Mouse (Mus musculus) large intestine, adult 2 months (tissue): ENCODE results near the gene Fam98b. TPM values are rescaled to one million over a fixed set of nuclear protein-coding genes. Genes with fewer than 3 reads are reported as not detected.

ENCODE experiments used
- DNase-seq: peaks from one replicate; pipeline ENCODE4 v3.0.0-alpha.2; 2012; ENCODE audit warnings: low read depth, low spot score
- WGBS: fragments of 180-500 bp; shearing (Covaris S2); methylation state at CpG from one replicate; pipeline ENCODE4 v1.1.7; 2018; 5-methylcytosine and 5-hydroxymethylcytosine counted together
- polyA plus RNA-seq: library from polyadenylated mRNA; depleted of rRNA; stranded (reverse); fragments of >200 nt; gene quantifications from 2 replicates; pipeline ENCODE4 v1.2.3, GENCODE M21; 2012; rRNA removed

Gene Fam98b
- polyA plus RNA-seq, 1 experiment = 6.6 TPM

DNA sequence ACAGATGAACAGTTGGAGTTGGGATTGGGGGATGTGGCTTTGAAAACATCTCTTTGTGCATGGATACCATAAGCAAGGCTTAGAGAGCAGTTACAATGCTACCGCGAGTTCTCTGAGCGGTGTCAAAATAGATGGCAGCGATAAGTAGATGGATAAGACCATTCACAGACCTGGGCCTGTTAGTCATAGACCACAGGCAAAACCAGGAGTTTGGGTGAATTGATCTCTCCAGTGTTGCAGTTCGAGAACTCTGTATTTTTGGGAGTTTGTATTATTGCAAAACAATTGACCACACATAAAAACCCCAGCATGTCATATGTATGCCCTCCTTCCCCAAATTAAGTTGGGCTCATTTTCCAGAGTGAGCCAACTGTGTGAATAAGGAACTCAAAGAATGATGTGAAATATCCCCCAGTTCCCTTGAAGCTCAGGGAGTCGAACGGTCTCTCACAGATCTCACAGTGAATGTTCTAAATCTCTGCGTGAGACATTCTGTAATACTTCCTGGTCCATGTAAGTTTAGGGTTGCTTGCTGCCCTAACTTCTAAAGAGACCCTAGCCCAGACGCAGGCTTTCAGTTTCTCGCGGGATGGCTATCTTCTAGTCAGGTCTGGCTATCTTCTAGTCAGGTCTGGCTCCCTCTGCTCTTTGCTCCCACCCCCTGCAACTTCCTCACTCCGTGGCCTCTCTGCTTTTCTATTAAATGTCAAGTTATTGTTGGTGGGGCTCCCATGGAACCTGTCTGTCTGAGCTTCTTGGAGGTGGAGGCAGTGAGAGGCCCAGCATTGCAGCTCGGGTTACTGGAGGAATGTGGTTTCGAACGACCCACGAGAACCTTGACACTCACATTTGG lies 50.3 kb downstream of the Fam98b start:
- 85% methylated on average over 16 of the region's 16 CpGs for WGBS
- no peak for DNase-seq

DNA sequence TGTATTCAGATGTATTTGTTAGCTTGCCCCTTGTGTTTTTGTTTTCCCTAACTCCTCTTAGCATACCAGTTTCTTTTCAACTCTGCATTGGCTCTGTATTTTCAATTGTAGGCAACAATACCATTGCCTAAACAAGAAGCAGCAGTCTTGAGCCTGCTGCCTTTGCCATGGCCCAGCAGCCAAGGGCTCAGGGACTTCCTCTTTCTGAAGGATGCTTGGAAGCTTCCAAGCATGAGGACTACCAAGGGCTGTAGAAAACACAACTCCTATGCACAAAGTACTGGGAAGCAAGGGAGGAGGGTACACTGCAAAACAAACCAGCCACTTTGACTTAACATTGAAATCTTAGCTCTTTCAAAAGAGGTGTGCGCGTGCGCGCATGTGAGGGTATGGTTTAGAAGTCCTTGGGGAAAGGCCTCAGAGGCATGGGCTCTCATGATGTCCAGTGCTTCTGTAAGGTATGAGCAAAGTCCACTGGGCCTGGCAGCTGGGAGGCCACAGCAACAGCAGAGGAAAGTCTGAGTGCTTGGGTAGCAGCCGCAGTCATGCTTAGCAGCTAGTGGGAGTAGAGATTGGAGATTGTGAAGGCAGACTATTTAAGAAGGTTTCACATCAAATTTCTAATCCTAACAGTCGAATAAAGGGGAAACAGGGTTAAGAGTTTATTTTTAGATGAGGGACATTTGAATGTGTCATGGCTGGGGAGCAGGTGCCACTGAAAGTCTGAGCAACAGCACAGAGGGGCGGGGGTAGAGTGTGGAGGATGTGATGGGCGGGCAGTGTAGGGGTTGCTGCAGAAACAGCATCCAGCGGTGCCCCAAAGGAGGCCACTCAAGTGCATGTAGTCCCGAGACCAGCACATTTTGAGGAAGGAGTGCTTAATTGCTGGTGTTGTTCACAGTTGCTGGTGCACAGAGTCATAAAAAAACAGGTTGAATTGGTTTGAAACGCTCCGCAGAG lies 54.1 kb downstream of the Fam98b start:
- WGBS = 73% methylated on average over 12 of the region's 12 CpGs
- no peak for DNase-seq

DNA sequence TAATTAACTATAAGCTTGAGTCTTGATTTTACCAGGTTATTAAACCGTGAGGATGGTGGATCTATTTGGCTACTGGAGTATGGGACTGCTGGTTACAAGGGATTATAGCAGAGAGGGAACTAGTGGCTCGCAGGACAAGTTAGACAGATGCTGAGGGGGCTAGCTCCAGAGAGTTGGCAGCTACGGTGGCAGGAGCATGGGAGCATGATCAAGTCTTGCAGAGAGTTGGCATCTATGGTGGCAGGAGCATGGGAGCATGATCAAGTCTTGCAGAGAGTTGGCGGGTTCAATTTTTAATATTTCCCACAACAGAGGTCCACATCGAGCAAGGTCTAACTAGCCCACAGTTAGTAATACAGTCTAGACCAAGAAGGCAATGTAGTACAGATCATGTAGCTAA lies 55.4 kb downstream of the Fam98b start:
- DNase-seq = no peak
- WGBS = 87% methylated on average over 5 of the region's 5 CpGs

DNA sequence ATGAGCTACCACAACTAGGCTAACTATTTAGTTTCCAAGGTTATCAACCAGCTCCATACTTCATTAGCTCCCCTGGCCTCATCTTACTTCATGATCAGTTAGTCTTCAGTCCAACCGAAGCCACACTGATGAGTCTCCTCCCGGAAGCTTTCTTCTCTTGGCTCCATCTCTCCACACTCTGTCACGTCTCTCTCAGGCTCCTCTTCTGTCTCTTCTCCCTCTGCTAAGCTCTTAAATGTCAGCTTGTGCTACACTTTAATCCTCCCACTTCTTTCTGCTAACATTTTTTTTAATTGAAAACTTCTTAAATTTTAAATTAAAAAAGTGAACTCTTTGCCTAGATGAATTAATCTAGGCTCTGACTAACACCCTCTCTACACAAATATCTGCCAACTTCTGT lies 58.4 kb downstream of the Fam98b start:
- no peak for DNase-seq
- WGBS = 85% methylated on average over 3 of the region's 3 CpGs

DNA sequence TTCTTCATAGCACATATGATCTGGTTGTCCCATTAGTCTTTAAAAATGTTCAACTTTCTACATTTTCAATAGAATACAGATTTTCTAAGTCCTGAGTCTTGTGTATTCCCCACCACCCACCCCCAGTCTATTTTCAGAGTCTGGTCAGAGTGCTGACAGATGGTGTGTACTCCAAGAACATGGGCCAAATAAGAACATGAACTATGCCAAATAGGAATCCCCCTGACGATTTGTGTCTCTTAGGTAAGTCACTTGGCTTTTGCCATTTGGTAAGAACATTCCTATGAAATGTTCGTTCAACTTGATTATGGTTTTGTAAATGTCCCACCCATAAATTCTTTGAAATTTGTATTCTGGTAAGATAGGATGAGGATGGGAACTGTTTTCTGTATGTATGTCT lies 59.5 kb downstream of the Fam98b start:
- no peak for DNase-seq
- WGBS = 77% methylated on average over 2 of the region's 2 CpGs

DNA sequence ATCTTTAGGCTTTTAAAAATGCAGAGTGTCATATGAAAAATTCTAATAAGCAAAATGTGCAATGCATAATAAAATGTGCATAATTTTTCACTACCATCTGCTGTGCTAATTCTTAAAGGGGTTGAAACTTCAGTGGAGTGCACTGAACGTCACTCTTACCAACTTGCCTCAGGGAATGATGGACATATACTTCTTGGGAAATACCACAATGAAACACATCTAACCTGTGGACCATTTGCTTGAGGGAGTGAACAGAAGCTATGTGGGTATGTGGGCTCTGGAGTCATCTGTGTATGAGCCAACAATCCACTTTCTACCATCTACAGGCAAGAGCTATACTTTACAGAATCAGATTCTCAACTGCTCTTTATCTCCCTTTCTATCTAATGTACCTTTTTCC lies 61.8 kb downstream of the Fam98b start:
- DNase-seq = no peak
- WGBS = 74% methylated on average over 1 of the region's 1 CpGs

DNA sequence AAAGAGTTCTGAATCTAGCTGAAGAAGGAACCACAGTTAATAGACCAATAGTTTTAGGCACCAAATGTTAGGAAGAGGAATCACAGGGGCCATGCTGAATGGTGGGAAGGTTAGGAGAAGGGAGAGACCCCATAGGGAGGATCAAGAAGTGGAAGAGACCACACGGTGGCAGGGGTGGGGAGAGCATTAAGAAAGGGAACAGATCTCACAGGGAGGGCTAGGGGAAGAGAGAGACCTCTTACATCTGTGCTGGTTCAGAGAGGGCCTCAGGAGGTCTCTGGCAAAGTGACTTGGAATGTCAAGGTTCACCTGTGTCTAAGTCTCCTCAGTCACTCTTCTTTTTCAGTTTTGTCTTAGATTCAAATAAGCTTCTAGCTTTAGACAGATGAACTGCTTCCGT lies 62.5 kb downstream of the Fam98b start:
- DNase-seq = no peak
- 63% methylated on average over 2 of the region's 2 CpGs for WGBS

DNA sequence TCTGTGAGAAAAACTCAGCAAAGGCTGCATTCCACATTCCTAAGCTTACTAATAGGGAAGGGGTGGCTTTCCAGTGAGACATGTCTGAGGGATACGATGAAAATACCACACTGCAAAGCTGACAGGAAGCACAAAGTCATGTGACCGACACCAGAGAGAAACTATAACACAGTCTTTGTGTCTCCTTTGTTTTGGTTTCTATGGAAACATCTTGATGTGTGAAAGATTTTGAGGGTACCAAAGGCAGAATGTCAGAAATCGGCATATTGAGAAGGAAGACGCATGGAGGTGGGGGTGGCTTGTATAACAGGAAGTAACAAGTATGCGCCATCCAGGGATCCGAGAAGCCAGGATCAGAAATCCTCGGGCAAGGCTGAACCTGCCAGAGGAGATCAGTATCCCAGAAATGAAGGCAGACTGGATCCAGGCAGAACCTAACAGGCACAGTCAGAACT lies 62.9 kb downstream of the Fam98b start:
- DNase-seq = no peak
- 71% methylated on average over 7 of the region's 7 CpGs for WGBS

DNA sequence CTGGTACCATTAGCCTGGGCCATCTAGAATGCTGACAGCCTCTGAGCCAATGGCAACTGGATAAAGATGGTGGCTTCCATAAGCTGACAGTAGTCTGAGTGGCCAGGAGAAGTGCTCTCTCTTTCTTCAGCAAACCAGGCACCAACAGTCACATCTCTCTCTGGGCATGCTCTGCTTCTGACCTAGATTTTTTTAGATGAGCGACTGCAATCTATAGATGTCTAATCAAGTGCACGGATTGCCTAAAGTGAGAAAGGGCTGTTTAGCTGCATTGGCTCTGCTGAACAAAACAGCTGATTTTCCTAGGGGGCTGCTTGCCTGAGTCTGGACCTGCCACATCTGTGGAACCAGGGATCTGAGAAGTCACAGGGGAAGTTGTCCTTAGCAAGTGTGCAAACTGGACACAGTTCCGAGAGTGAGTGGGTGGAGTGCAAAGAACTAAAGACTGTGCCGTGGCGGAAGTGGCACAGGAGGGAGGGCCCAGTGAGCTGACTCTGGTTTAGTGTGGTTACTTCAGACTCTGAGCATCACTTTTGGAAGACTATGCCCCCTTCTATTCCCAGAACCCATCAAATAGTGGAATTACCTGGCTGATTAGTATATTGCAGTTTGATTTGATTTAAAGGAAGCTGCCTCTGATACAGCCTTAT lies 64.2 kb downstream of the Fam98b start:
- WGBS = 81% methylated on average over 5 of the region's 5 CpGs
- no peak for DNase-seq

DNA sequence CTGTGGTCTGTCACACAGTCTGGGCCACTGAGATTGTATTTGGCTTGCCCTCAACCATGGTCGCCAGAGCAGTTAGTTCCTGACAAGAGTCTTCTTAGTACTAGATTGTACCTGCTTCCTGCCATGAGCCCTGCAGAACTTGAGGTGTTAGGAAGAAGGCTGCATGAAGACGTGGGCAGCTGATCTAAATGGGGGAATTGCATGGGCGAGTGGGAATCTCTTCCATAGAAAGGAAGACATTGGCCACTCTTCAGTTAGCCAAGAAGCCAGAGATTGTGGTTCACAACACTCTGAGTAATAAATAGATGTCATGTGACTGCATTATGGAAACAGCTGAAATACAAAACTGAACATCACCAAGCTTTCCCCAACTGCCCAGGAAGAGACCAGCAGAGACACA lies 69.5 kb downstream of the Fam98b start:
- WGBS = 81% methylated on average over 3 of the region's 3 CpGs
- no peak for DNase-seq

Other genes starting within 250 kb of the Fam98b start
- 1.8 and 2.5 TPM in 2 replicates for gene Spred1, start 128.4 kb upstream of the Fam98b start, polyA plus RNA-seq
- gene Rasgrp1, start 93.3 kb downstream of the Fam98b start, polyA plus RNA-seq = 1.7 and 2.9 TPM in 2 replicates